Mouse (Mus musculus) heart, embryonic 11.5 days (tissue): Measurements from ENCODE around the gene Nudt4. TPM values are rescaled to one million over a fixed set of nuclear protein-coding genes. Genes with fewer than 3 reads are reported as not detected.

ENCODE experiments used
- microRNA-seq: library from miRNA; unstranded; fragments of <30 nt; microRNA quantifications from one replicate; pipeline ENCODE4, GENCODE M21; 2016; ENCODE audit warnings: borderline number of aligned reads
- polyA plus RNA-seq: library from polyadenylated mRNA; unstranded; fragments of >200 nt; fragmentation: Nextera tagmentation; extraction: Ambion mirVana; gene quantifications from 2 replicates; pipeline ENCODE4 v1.2.1, GENCODE M21; 2014

The Nudt4 gene
- polyA plus RNA-seq, 1 experiment from 2014 or later = 147 TPM

Small RNA genes lying within 50 kb of the gene (microRNA-seq; reads per million reads assigned to microRNA genes)
- 22.2 reads per million, percentile 52 among the genes with 10 or more reads in this experiment for gene Mir3058

Other genes with a start within 250 kb of the Nudt4 start
- gene Cradd, start 240.0 kb downstream of the Nudt4 start, polyA plus RNA-seq = 10.6 and 11.7 TPM in 2 replicates
- 38.5 and 45.0 TPM in 2 replicates for gene Socs2, start 147.0 kb downstream of the Nudt4 start, polyA plus RNA-seq
- 518 and 543 TPM in 2 replicates for gene Mrpl42, start 62.2 kb downstream of the Nudt4 start, polyA plus RNA-seq
- 319 and 322 TPM in 2 replicates for gene Ube2n, start 49.0 kb downstream of the Nudt4 start, polyA plus RNA-seq
- gene Anapc15-ps, start 109.3 kb upstream of the Nudt4 start, polyA plus RNA-seq = not detected in 2 replicates